Mouse (Mus musculus) brain, embryonic 14.5 days (tissue): ENCODE results near the gene Rabgef1.

ENCODE experiments used
- CTCF ChIP-seq: fragments of 200-500 bp; IDR thresholded peaks from 2 replicates; pipeline ENCODE4 v1.5.1; 2012; ENCODE audit warnings: inconsistent platforms, mild to moderate bottlenecking, moderate library complexity, borderline replicate concordance; ENCODE audit not compliant: insufficient read depth, insufficient read length; ENCODE audit errors: extremely low read depth
- POLR2A ChIP-seq: fragments of 200-500 bp; IDR thresholded peaks from 2 replicates; pipeline ENCODE4 v1.6.1; 2012; ENCODE audit warnings: mild to moderate bottlenecking, inconsistent platforms, borderline replicate concordance; ENCODE audit not compliant: poor library complexity, insufficient read depth, insufficient read length, severe bottlenecking; ENCODE audit errors: extremely low read depth

GRCm38 (mm10) chr5:130241426-130241825 lies 69.8 kb downstream of the Rabgef1 start:
- no peak for TF ChIP-seq CTCF
- no peak for TF ChIP-seq POLR2A
